Mouse (Mus musculus): Measurements from ENCODE around the gene Slc25a45. TPM values are rescaled to one million over a fixed set of nuclear protein-coding genes. Genes with fewer than 3 reads are reported as not detected.

Slc25a45 gene
- 207 and 241 TPM in 2 replicates for polyA plus RNA-seq (2012; rRNA removed)

GRCm38 (mm10) chr19:5877618-5878361, at the start of gene Slc25a45:
TSS of gene Slc25a45 (plus strand) at chr19:5877808.
- Histone ChIP-seq H3K4me3 (ENCODE audit: low read depth, low read length) (peak within 1 kb of the TSS; percentile 62), H3K27me3 (ENCODE audit: control insufficient read depth, insufficient read depth, low read length) (no peaks in the 10 kb centered on the region), H3K27ac (ENCODE audit: insufficient read depth, low read depth, low read length) (peak within 1 kb of the TSS; percentile 98), H3K36me3 (ENCODE audit: control insufficient read depth, insufficient read depth, low read length) (peaks cover 21% of the 10 kb centered on the region), H3K4me1 (ENCODE audit: control insufficient read depth, insufficient read depth, insufficient read length, low read length) (peaks cover 43% of the 10 kb centered on the region)
- TF ChIP-seq POLR2A (IDR thresholded peaks at IDR 0.05; ENCODE audit: low read depth, low read length) (no peak; the same call in 1 of the 2 replicates), CTCF (IDR thresholded peaks at IDR 0.05; ENCODE audit: extremely low read depth, insufficient read length, insufficient replicate concordance, low read depth, low read length) (peak; percentile 75; the same call in 1 of the 2 replicates)
- 33% methylated on average over 15 of the region's 15 CpGs for WGBS

GRCm38 (mm10) chr19:5828155-5828554, 49.5 kb upstream of the Slc25a45 start:
- no peak for TF ChIP-seq POLR2A (IDR thresholded peaks at IDR 0.05; ENCODE audit: low read depth, low read length)
- TF ChIP-seq CTCF (IDR thresholded peaks at IDR 0.05; ENCODE audit: extremely low read depth, insufficient read length, insufficient replicate concordance, low read depth, low read length), result no peak
- Histone ChIP-seq H3K4me3 (ENCODE audit: low read depth, low read length) (no peak overlapping the region), H3K36me3 (ENCODE audit: control insufficient read depth, insufficient read depth, low read length) (peaks cover 39% of the 10 kb centered on the region), H3K4me1 (ENCODE audit: control insufficient read depth, insufficient read depth, insufficient read length, low read length) (peaks cover 27% of the 10 kb centered on the region), H3K27me3 (ENCODE audit: control insufficient read depth, insufficient read depth, low read length) (no peaks in the 10 kb centered on the region), H3K27ac (ENCODE audit: insufficient read depth, low read depth, low read length) (no peak overlapping the region)
- WGBS, result 87% methylated on average over 3 of the region's 3 CpGs

GRCm38 (mm10) chr19:5828905-5829304, 48.7 kb upstream of the Slc25a45 start:
- Histone ChIP-seq H3K4me1 (ENCODE audit: control insufficient read depth, insufficient read depth, insufficient read length, low read length) (peaks cover 34% of the 10 kb centered on the region), H3K27me3 (ENCODE audit: control insufficient read depth, insufficient read depth, low read length) (no peaks in the 10 kb centered on the region), H3K27ac (ENCODE audit: insufficient read depth, low read depth, low read length) (no peak overlapping the region), H3K4me3 (ENCODE audit: low read depth, low read length) (no peak overlapping the region), H3K36me3 (ENCODE audit: control insufficient read depth, insufficient read depth, low read length) (peaks cover 34% of the 10 kb centered on the region)
- TF ChIP-seq POLR2A (IDR thresholded peaks at IDR 0.05; ENCODE audit: low read depth, low read length), result no peak
- TF ChIP-seq CTCF (IDR thresholded peaks at IDR 0.05; ENCODE audit: extremely low read depth, insufficient read length, insufficient replicate concordance, low read depth, low read length), result no peak
- 94% methylated on average over 7 of the region's 7 CpGs for WGBS

GRCm38 (mm10) chr19:5829958-5830615, 47.5 kb upstream of the Slc25a45 start:
- no peaks in the 10 kb centered on the region for H3K27me3 ChIP-seq (ENCODE audit: control insufficient read depth, insufficient read depth, low read length)
- peaks cover 27% of the 10 kb centered on the region for H3K36me3 ChIP-seq (ENCODE audit: control insufficient read depth, insufficient read depth, low read length)
- H3K4me1 ChIP-seq (ENCODE audit: control insufficient read depth, insufficient read depth, insufficient read length, low read length), result peaks cover 34% of the 10 kb centered on the region
- TF ChIP-seq CTCF (IDR thresholded peaks at IDR 0.05; ENCODE audit: extremely low read depth, insufficient read length, insufficient replicate concordance, low read depth, low read length), result no peak
- TF ChIP-seq POLR2A (IDR thresholded peaks at IDR 0.05; ENCODE audit: low read depth, low read length), result no peak
- WGBS, result 78% methylated on average over 19 of the region's 19 CpGs
- no peak overlapping the region for H3K4me3 ChIP-seq (ENCODE audit: low read depth, low read length)
- no peak overlapping the region for H3K27ac ChIP-seq (ENCODE audit: insufficient read depth, low read depth, low read length)

GRCm38 (mm10) chr19:5830776-5831175, 46.8 kb upstream of the Slc25a45 start:
- Histone ChIP-seq H3K27me3 (ENCODE audit: control insufficient read depth, insufficient read depth, low read length) (no peaks in the 10 kb centered on the region), H3K4me3 (ENCODE audit: low read depth, low read length) (no peak overlapping the region), H3K27ac (ENCODE audit: insufficient read depth, low read depth, low read length) (no peak overlapping the region), H3K4me1 (ENCODE audit: control insufficient read depth, insufficient read depth, insufficient read length, low read length) (peaks cover 37% of the 10 kb centered on the region), H3K36me3 (ENCODE audit: control insufficient read depth, insufficient read depth, low read length) (peaks cover 23% of the 10 kb centered on the region)
- 84% methylated on average over 7 of the region's 7 CpGs for WGBS
- TF ChIP-seq POLR2A (IDR thresholded peaks at IDR 0.05; ENCODE audit: low read depth, low read length) (no peak), CTCF (IDR thresholded peaks at IDR 0.05; ENCODE audit: extremely low read depth, insufficient read length, insufficient replicate concordance, low read depth, low read length) (no peak)

GRCm38 (mm10) chr19:5831224-5831957, 46.2 kb upstream of the Slc25a45 start:
- H3K27me3 ChIP-seq (ENCODE audit: control insufficient read depth, insufficient read depth, low read length), result no peaks in the 10 kb centered on the region
- H3K4me1 ChIP-seq (ENCODE audit: control insufficient read depth, insufficient read depth, insufficient read length, low read length), result peaks cover 36% of the 10 kb centered on the region
- peak overlapping the region; percentile 62 for H3K27ac ChIP-seq (ENCODE audit: insufficient read depth, low read depth, low read length)
- peaks cover 18% of the 10 kb centered on the region for H3K36me3 ChIP-seq (ENCODE audit: control insufficient read depth, insufficient read depth, low read length)
- 62% methylated on average over 11 of the region's 11 CpGs for WGBS
- TF ChIP-seq POLR2A (IDR thresholded peaks at IDR 0.05; ENCODE audit: low read depth, low read length) (no peak), CTCF (IDR thresholded peaks at IDR 0.05; ENCODE audit: extremely low read depth, insufficient read length, insufficient replicate concordance, low read depth, low read length) (no peak)
- H3K4me3 ChIP-seq (ENCODE audit: low read depth, low read length), result no peak overlapping the region
